Mouse (Mus musculus): ENCODE results near the gene Nkpd1.
"Not testable (repeated sequence)": the region's sequence is repeated elsewhere in the genome, so short reads cannot be mapped to it uniquely, and the experiment has no call there.

Gene Nkpd1

GRCm38 (mm10) chr7:19506326-19506725 is 11.3 kb upstream of the Nkpd1 start:
- DNase-seq (ENCODE audit: low read depth, low spot score) = peak; percentile 40

- DNase-seq (ENCODE audit: low read depth, low spot score) = peak; percentile 60
These were observed 10.5 kb upstream of the Nkpd1 start for GRCm38 (mm10) chr7:19506969-19507611.

- DNase-seq (ENCODE audit: low read depth, low spot score) = peak; percentile 33
These were observed 10.0 kb upstream of the Nkpd1 start for GRCm38 (mm10) chr7:19507612-19507981.

GRCm38 (mm10) chr7:19508150-19508923 is 9.3 kb upstream of the Nkpd1 start, which contains the start of the genes Bloc1s3 and Trappc6a:
Gene Bloc1s3 (minus strand): TSS chr7:19508367.
Gene Trappc6a (plus strand): TSS chr7:19508395.
- DNase-seq (ENCODE audit: low read depth, low spot score) = peak; percentile 94

- no peak for DNase-seq (ENCODE audit: low read depth, low spot score)
These were observed 8.6 kb upstream of the Nkpd1 start for GRCm38 (mm10) chr7:19508924-19509568.

- DNase-seq (ENCODE audit: low read depth, low spot score) = no peak
These were observed 7.9 kb upstream of the Nkpd1 start for GRCm38 (mm10) chr7:19509786-19510185.

GRCm38 (mm10) chr7:19511934-19512333 is 5.7 kb upstream of the Nkpd1 start:
- not testable (repeated sequence) for DNase-seq (ENCODE audit: low read depth, low spot score)

- DNase-seq (ENCODE audit: low read depth, low spot score) = no peak
These were observed 5.3 kb upstream of the Nkpd1 start for GRCm38 (mm10) chr7:19512353-19512752.

- no peak for DNase-seq (ENCODE audit: low read depth, low spot score)
These were observed 2.4 kb downstream of the Nkpd1 start for GRCm38 (mm10) chr7:19520032-19520431.

GRCm38 (mm10) chr7:19523017-19523756 is 5.5 kb downstream of the Nkpd1 start:
- peak; percentile 26 for DNase-seq (ENCODE audit: low read depth, low spot score)

GRCm38 (mm10) chr7:19523757-19524419 is 6.2 kb downstream of the Nkpd1 start:
- peak; percentile 36 for DNase-seq (ENCODE audit: low read depth, low spot score)

GRCm38 (mm10) chr7:19524420-19525104 is 6.9 kb downstream of the Nkpd1 start:
- no peak for DNase-seq (ENCODE audit: low read depth, low spot score)

GRCm38 (mm10) chr7:19525105-19525481 is 7.5 kb downstream of the Nkpd1 start:
- DNase-seq (ENCODE audit: low read depth, low spot score) = no peak

- no peak for DNase-seq (ENCODE audit: low read depth, low spot score)
These were observed 13.4 kb downstream of the Nkpd1 start for GRCm38 (mm10) chr7:19531077-19531476.

GRCm38 (mm10) chr7:19532240-19532639 is 14.6 kb downstream of the Nkpd1 start:
- DNase-seq (ENCODE audit: low read depth, low spot score) = no peak

GRCm38 (mm10) chr7:19534676-19535075 is 17.0 kb downstream of the Nkpd1 start:
- no peak for DNase-seq (ENCODE audit: low read depth, low spot score)

- no peak for DNase-seq (ENCODE audit: low read depth, low spot score)
These were observed 23.3 kb downstream of the Nkpd1 start for GRCm38 (mm10) chr7:19540771-19541566.

- no peak for DNase-seq (ENCODE audit: low read depth, low spot score)
These were observed 24.1 kb downstream of the Nkpd1 start for GRCm38 (mm10) chr7:19541681-19542154.

GRCm38 (mm10) chr7:19542155-19542691 is 24.6 kb downstream of the Nkpd1 start:
- DNase-seq (ENCODE audit: low read depth, low spot score) = no peak
